Mouse (Mus musculus) heart, embryonic 14.5 days (tissue): ENCODE measurements at regions not wholly inside any gene's neighbourhood (a gene's known extent, or its start where the extent isn't known, plus 50 kb on each side); places are given as distances from the start of the nearest gene placed in this dataset.

Experiments
- ATAC-seq: fragments of 200-750 bp; cut with Nextera tagmentation; 2 replicates; pipeline ENCODE4 v1.8.0; 2017; ENCODE audit warnings: low read depth, moderate TSS enrichment; ENCODE audit not compliant: insufficient number of reproducible peaks, insufficient read depth, low FRiP score
- H3K27ac ChIP-seq, 2 experiments: fragments of 200-500 bp in 1 of 2; fragments of 300-500 bp in 1 of 2; sonication (generic) in 1 of 2; replicated peaks in 1 of 2; 2 replicates each; pipeline ENCODE4 v1.5.1; 2012 to 2014; ENCODE audit warnings: low read depth in 2 of 2, low read length in 2 of 2, control low read depth in 1 of 2, mild to moderate bottlenecking in 1 of 2, mixed read lengths in 1 of 2; ENCODE audit not compliant: control insufficient read depth in 1 of 2, insufficient read depth in 1 of 2
- H3K27me3 ChIP-seq: fragments of 300-500 bp; sonication (generic); 2 replicates; pipeline ENCODE4 v1.6.1; 2014; ENCODE audit warnings: mild to moderate bottlenecking, low read length, control low read depth; ENCODE audit not compliant: control insufficient read depth, insufficient read depth
- H3K36me3 ChIP-seq: fragments of 300-500 bp; sonication (generic); 2 replicates; pipeline ENCODE4 v1.6.1; 2014; ENCODE audit warnings: mild to moderate bottlenecking, control low read depth, low read length, mixed read lengths; ENCODE audit not compliant: control insufficient read depth, insufficient read depth
- H3K4me1 ChIP-seq, 2 experiments: fragments of 200-500 bp in 1 of 2; fragments of 300-500 bp in 1 of 2; sonication (generic) in 1 of 2; 2 replicates each; pipeline ENCODE4 v1.6.1; 2012 to 2014; ENCODE audit warnings: low read length in 2 of 2, control low read depth in 1 of 2, mixed read lengths in 1 of 2; ENCODE audit not compliant: control insufficient read depth in 2 of 2, insufficient read depth in 2 of 2
- H3K4me2 ChIP-seq: fragments of 300-500 bp; sonication (generic); 2 replicates; pipeline ENCODE4 v1.6.1; 2014; ENCODE audit warnings: mild to moderate bottlenecking, low read length
- H3K4me3 ChIP-seq, 2 experiments: fragments of 200-500 bp in 1 of 2; fragments of 300-500 bp in 1 of 2; sonication (generic) in 1 of 2; 2 replicates each; pipeline ENCODE4 v1.5.1; 2012 to 2014; ENCODE audit warnings: low read length in 2 of 2, mild to moderate bottlenecking in 2 of 2, control low read depth in 1 of 2, low read depth in 1 of 2, moderate library complexity in 1 of 2; ENCODE audit not compliant: control insufficient read depth in 1 of 2, insufficient read depth in 1 of 2
- H3K9ac ChIP-seq: fragments of 300-500 bp; sonication (generic); 2 replicates; pipeline ENCODE4 v1.6.1; 2014; ENCODE audit warnings: mild to moderate bottlenecking, low read length
- H3K9me3 ChIP-seq: fragments of 300-500 bp; sonication (generic); 2 replicates; pipeline ENCODE4 v1.6.1; 2016; ENCODE audit warnings: low read length, control low read depth; ENCODE audit not compliant: control insufficient read depth
- WGBS: fragments of 180-500 bp; shearing (Covaris S2); extraction: QIAGEN DNeasy Blood & Tissue Kit; methylation state at CpG from one replicate; pipeline ENCODE4 v1.1.7; 2014; 5-methylcytosine and 5-hydroxymethylcytosine counted together

GRCm38 (mm10) chr5:73797980-73798379 lies 146.8 kb downstream of the Spata18 start:
- H3K9ac ChIP-seq = no peak overlapping the region
- no peak overlapping the region for H3K4me3 ChIP-seq
- H3K27ac ChIP-seq = no peak overlapping the region
- H3K4me2 ChIP-seq = no peak overlapping the region
- H3K4me1 ChIP-seq = no peaks in the 10 kb centered on the region
- 78% methylated on average over 3 of the region's 3 CpGs for WGBS
- H3K9me3 ChIP-seq = no peaks in the 10 kb centered on the region
- H3K27me3 ChIP-seq = no peaks in the 10 kb centered on the region
- H3K36me3 ChIP-seq = no peaks in the 10 kb centered on the region
- ATAC-seq = no peak

GRCm38 (mm10) chr5:73803431-73803830 lies 152.3 kb downstream of the Spata18 start:
- no peak overlapping the region for H3K27ac ChIP-seq
- no peak for ATAC-seq
- H3K4me1 ChIP-seq = no peaks in the 10 kb centered on the region
- no peak overlapping the region for H3K4me2 ChIP-seq
- no peaks in the 10 kb centered on the region for H3K27me3 ChIP-seq
- H3K9me3 ChIP-seq = no peaks in the 10 kb centered on the region
- 59% methylated on average over 1 of the region's 1 CpGs for WGBS
- no peaks in the 10 kb centered on the region for H3K36me3 ChIP-seq
- no peak overlapping the region for H3K9ac ChIP-seq
- H3K4me3 ChIP-seq = no peak overlapping the region

DNA sequence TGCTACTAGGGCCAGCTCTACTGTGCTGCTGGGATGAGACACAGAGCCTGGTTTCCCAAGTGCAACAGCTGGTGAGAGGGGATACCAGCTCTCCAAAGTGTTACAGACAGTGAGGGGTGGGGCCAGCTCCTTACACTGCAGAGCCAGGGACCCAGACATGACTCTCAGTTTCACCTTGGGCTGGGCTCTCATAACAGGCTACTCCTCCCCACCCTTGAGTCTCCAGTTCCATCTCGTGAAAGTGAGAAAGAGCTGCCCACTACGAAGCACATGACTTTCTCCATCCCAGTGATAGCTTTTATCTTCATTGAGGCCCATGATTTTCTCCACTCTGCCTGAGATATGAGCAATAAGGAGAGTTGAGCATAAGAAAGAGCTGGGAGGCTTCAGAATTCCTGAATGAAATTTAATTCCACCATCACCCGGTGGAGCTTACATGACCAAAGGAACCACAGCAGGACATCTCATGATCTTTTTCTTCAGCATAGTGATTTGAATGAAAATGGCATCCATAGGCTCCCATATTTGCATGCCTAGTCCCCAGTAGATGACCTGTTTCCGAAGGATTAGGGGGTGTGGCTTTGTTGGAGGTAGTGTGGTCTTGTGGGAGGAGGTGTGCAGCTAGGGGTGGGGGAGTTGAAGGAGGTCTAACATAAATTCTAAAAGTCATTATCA lies 153.5 kb downstream of the Spata18 start:
- no peak for ATAC-seq
- Histone ChIP-seq H3K4me1 (no peaks in the 10 kb centered on the region), H3K4me2 (no peak overlapping the region), H3K4me3 (no peak overlapping the region), H3K27ac (no peak overlapping the region), H3K27me3 (no peaks in the 10 kb centered on the region), H3K9me3 (no peaks in the 10 kb centered on the region), H3K36me3 (no peaks in the 10 kb centered on the region), H3K9ac (no peak overlapping the region)
- WGBS = 70% methylated on average over 4 of the region's 4 CpGs

- Histone ChIP-seq H3K4me3 (no peak overlapping the region), H3K4me2 (no peak overlapping the region), H3K9ac (no peak overlapping the region), H3K27ac (no peak overlapping the region), H3K9me3 (peaks cover 5% of the 10 kb centered on the region), H3K4me1 (no peaks in the 10 kb centered on the region), H3K36me3 (no peaks in the 10 kb centered on the region), H3K27me3 (no peaks in the 10 kb centered on the region)
- WGBS = 81% methylated on average over 3 of the region's 3 CpGs
- no peak for ATAC-seq
Observed at GRCm38 (mm10) chr5:73810660-73811059, 159.5 kb downstream of the Spata18 start.

DNA sequence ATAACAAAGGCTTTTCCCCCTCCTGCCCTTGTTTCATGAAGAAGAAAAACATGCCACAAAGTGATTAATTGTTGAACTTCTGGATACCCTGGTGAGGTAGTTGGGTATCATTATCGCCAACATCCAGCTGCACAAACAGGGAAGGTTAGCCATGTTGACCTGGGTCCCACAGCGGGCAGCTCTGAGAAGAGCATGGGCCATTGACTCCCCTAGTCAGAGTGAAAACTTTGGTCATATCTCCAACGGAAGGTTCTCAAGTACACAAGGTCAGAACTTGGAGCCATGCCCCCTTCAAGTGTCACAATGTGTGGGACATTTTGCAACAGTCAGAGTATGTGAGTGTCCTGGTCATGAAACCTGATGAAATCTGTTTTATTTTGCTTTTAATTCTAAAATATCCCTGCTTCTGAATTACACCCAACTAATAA lies 159.9 kb downstream of the Spata18 start:
- H3K9me3 ChIP-seq = peaks cover 8% of the 10 kb centered on the region
- H3K27me3 ChIP-seq = no peaks in the 10 kb centered on the region
- no peak overlapping the region for H3K9ac ChIP-seq
- no peak for ATAC-seq
- no peaks in the 10 kb centered on the region for H3K4me1 ChIP-seq
- H3K4me2 ChIP-seq = no peak overlapping the region
- H3K27ac ChIP-seq = no peak overlapping the region
- no peak overlapping the region for H3K4me3 ChIP-seq
- 74% methylated on average over 3 of the region's 3 CpGs for WGBS
- no peaks in the 10 kb centered on the region for H3K36me3 ChIP-seq

GRCm38 (mm10) chr5:73815752-73816151 lies 164.6 kb downstream of the Spata18 start:
- 88% methylated on average over 5 of the region's 5 CpGs for WGBS
- Histone ChIP-seq H3K4me3 (no peak overlapping the region), H3K4me2 (no peak overlapping the region), H3K27ac (no peak overlapping the region), H3K4me1 (no peaks in the 10 kb centered on the region), H3K36me3 (no peaks in the 10 kb centered on the region), H3K27me3 (no peaks in the 10 kb centered on the region), H3K9me3 (peaks cover 8% of the 10 kb centered on the region), H3K9ac (no peak overlapping the region)
- ATAC-seq = no peak

DNA sequence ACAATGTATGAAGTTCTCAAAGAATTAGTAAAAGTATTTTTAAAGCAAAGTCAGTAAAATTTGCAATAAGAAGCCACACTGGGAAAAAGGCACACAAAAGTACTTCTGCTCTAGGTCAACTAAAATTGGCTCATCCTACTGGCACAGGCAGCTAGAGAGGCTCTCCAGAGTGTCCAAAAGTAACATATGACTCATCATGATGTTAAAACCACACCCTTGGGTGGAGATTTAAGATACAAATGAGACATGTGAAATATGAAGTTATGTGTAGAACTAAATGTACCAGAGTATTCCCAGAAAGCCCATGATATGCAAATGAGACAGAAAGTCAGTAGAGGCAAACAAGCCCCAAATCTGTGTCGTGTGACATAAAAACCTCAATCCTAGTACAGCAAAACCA lies 166.0 kb downstream of the Spata18 start:
- Histone ChIP-seq H3K4me3 (no peak overlapping the region), H3K27ac (no peak overlapping the region), H3K4me1 (no peaks in the 10 kb centered on the region), H3K9ac (no peak overlapping the region), H3K4me2 (no peak overlapping the region), H3K9me3 (peaks cover 8% of the 10 kb centered on the region), H3K27me3 (no peaks in the 10 kb centered on the region), H3K36me3 (no peaks in the 10 kb centered on the region)
- ATAC-seq = no peak
- 91% methylated on average over 1 of the region's 1 CpGs for WGBS

DNA sequence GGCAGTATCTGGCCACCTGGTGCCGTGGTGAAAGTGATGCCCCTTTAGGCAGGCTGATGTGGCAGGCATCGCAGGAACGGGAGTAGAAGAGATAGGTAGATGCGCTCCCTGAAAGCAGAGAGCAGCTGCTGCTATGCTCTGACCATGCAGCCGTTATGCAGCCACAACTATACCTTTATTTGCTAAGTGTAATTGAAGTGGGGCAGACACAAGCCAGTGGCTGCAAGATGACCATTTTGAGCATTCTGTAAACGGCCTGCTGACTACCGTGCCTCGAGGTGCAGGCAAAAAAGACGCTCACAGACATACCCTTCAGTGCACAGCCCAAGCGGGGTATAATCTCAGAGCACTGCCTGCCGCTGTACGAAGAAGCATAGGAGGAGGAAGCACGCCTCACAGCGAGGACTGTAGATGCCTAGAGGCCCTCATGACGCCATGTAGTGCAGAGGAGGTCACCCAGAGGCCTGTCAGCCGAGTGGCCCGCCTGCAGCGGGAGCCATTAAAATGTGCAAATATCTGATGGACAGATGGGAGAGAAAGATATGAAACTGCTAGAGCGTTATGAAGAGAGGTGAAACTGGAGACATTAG lies 170.9 kb downstream of the Spata18 start:
- ATAC-seq = no peak
- Histone ChIP-seq H3K4me3 (no peak overlapping the region), H3K9ac (no peak overlapping the region), H3K4me2 (no peak overlapping the region), H3K9me3 (no peaks in the 10 kb centered on the region), H3K36me3 (no peaks in the 10 kb centered on the region), H3K27ac (no peak overlapping the region), H3K4me1 (no peaks in the 10 kb centered on the region), H3K27me3 (no peaks in the 10 kb centered on the region)
- WGBS = 71% methylated on average over 19 of the region's 19 CpGs
